Mouse (Mus musculus) CD8-positive naive resting alpha-beta T cell, adult 2 months (primary cell): ENCODE results near the gene Ltbp4.

Experiments used
- DNase-seq, 2 experiments: peaks; one replicate each; pipeline ENCODE4 v3.0.0; 2022; ENCODE audit warnings: low read depth in 2 of 2, low spot score in 2 of 2

Gene Ltbp4

GRCm38 (mm10) chr7:27328161-27328560, 9.3 kb downstream of the Ltbp4 start:
- no peak for DNase-seq

GRCm38 (mm10) chr7:27327500-27327899, 10.0 kb downstream of the Ltbp4 start:
- DNase-seq = no peak

GRCm38 (mm10) chr7:27326101-27326880, 11.2 kb downstream of the Ltbp4 start:
- no peak for DNase-seq

- DNase-seq = no peak
These were observed 11.8 kb downstream of the Ltbp4 start for GRCm38 (mm10) chr7:27325697-27326096.

- DNase-seq = no peak
These were observed 12.6 kb downstream of the Ltbp4 start for GRCm38 (mm10) chr7:27324928-27325327.

GRCm38 (mm10) chr7:27324161-27324560, 13.3 kb downstream of the Ltbp4 start:
- DNase-seq = no peak

GRCm38 (mm10) chr7:27323001-27323400, 14.5 kb downstream of the Ltbp4 start:
- DNase-seq = no peak

GRCm38 (mm10) chr7:27322291-27322690, 15.2 kb downstream of the Ltbp4 start:
- no peak for DNase-seq

- no peak for DNase-seq
These were observed 18.1 kb downstream of the Ltbp4 start for GRCm38 (mm10) chr7:27319411-27319810.

- DNase-seq = no peak
These were observed 21.5 kb downstream of the Ltbp4 start for GRCm38 (mm10) chr7:27315958-27316357.

- no peak for DNase-seq
These were observed 23.1 kb downstream of the Ltbp4 start for GRCm38 (mm10) chr7:27314393-27314792.

GRCm38 (mm10) chr7:27311651-27312284, 25.7 kb downstream of the Ltbp4 start:
- DNase-seq = no peak

GRCm38 (mm10) chr7:27310996-27311535, 26.4 kb downstream of the Ltbp4 start:
- DNase-seq = no peak

- no peak for DNase-seq
These were observed 27.2 kb downstream of the Ltbp4 start for GRCm38 (mm10) chr7:27310306-27310705.

- DNase-seq = no peak
These were observed 27.7 kb downstream of the Ltbp4 start for GRCm38 (mm10) chr7:27309832-27310231.

GRCm38 (mm10) chr7:27308821-27309549, 28.5 kb downstream of the Ltbp4 start:
- no peak for DNase-seq

GRCm38 (mm10) chr7:27307551-27307950, 29.9 kb downstream of the Ltbp4 start:
- no peak for DNase-seq

GRCm38 (mm10) chr7:27306161-27307160, 31.0 kb downstream of the Ltbp4 start:
- no peak for DNase-seq

- DNase-seq = no peak
These were observed 32.3 kb downstream of the Ltbp4 start for GRCm38 (mm10) chr7:27305091-27305730.

- DNase-seq = peak in 1 of 2 experiments; percentile 42
These were observed 35.3 kb downstream of the Ltbp4 start for GRCm38 (mm10) chr7:27302172-27302571.
